12 mouse cellular contexts compared by ENCODE assay signal in genomic region chr8:106972538-106973264, GRCm38 (mm10). TPM values are rescaled to one million over a fixed set of nuclear protein-coding genes. Genes with fewer than 3 reads are reported as not detected.
DNase-seq lines count a peak whose midpoint lies in the region; ATAC-seq and TF ChIP-seq lines count a peak whose summit lies in the region.
"Had no signal": no experiment of that assay in that cellular context is flagged by ENCODE, and none has a peak within 500 bp of the region (broad histone marks: within the 10 kb centered on the region; RNA-seq: fewer than 3 reads in every experiment).

No protein-coding gene starts in this region.

- peak overlapping the region; percentile 13; the same call in 1 of the 2 replicates for H3K27ac ChIP-seq in kidney, adult 2 months (ENCODE audit: insufficient read depth, low read depth, low read length)
- H3K27ac ChIP-seq in ES-E14 (ENCODE audit: insufficient read depth, low read depth, low read length, poor library complexity, severe bottlenecking): 0 out of 2 replicates have a peak overlapping the region, but pooled peaks have one; percentile 62
- peak overlapping the region; percentile 95 for H3K27ac ChIP-seq in brown adipose tissue, adult 24 weeks (replicated peaks; ENCODE audit: low read depth, low read length)
- no peak overlapping the region for H3K27ac ChIP-seq in hindbrain, embryonic 16.5 days (ENCODE audit: low read depth, low read length)
- H3K27ac ChIP-seq: forebrain, embryonic 10.5 days; liver, embryonic 14.5 days; neural tube, embryonic 12.5 days had no signal

- H3K9me3 ChIP-seq in ES-E14 (ENCODE audit: control insufficient read depth, insufficient read depth, low read depth, low read length): no peaks in the 10 kb centered on the region
- no peaks in the 10 kb centered on the region for H3K9me3 ChIP-seq in hindbrain, embryonic 16.5 days (ENCODE audit: control insufficient read depth, low read length)
- H3K9me3 ChIP-seq: forebrain, embryonic 10.5 days; neural tube, embryonic 12.5 days had no signal

- H3K4me3 ChIP-seq in kidney, adult 2 months (ENCODE audit: insufficient read depth, low read depth, low read length): no peak overlapping the region
- no peak overlapping the region for H3K4me3 ChIP-seq in ES-E14 (ENCODE audit: insufficient read depth in 1 of 2, low read depth in 1 of 2, low read length in 2 of 2, poor library complexity in 1 of 2, severe bottlenecking in 1 of 2)
- H3K4me3 ChIP-seq in brown adipose tissue, adult 24 weeks (ENCODE audit: insufficient read depth, low read depth, low read length): no peak overlapping the region
- no peak overlapping the region for H3K4me3 ChIP-seq in hindbrain, embryonic 16.5 days (ENCODE audit: low read length)
- H3K4me3 ChIP-seq: forebrain, embryonic 10.5 days; neural tube, embryonic 12.5 days had no signal

- TF ChIP-seq POLR2A in kidney, adult 2 months (IDR thresholded peaks at IDR 0.05; ENCODE audit: low read depth, low read length): no peak

- no peak overlapping the region for H3K4me2 ChIP-seq in hindbrain, embryonic 16.5 days (ENCODE audit: low read length)
- H3K4me2 ChIP-seq: neural tube, embryonic 12.5 days had no signal

- 66% methylated on average over 6 of the region's 6 CpGs for WGBS in kidney, adult 2 months
- WGBS in large intestine, adult 2 months: 28% methylated on average over 6 of the region's 6 CpGs
- WGBS in hindbrain, embryonic 16.5 days: 88% methylated on average over 6 of the region's 6 CpGs

- no peak for TF ChIP-seq CTCF in kidney, adult 2 months (conservative IDR thresholded peaks at IDR 0.05; ENCODE audit: insufficient read depth, insufficient read length, low read depth, low read length)

- H3K4me1 ChIP-seq in kidney, adult 2 months (ENCODE audit: control insufficient read depth, insufficient read depth, low read length): peaks cover 9% of the 10 kb centered on the region; the same call in 1 of the 2 replicates
- H3K4me1 ChIP-seq in ES-E14 (ENCODE audit: control insufficient read depth in 2 of 2, insufficient read depth in 2 of 2, low read length in 2 of 2, poor library complexity in 1 of 2): peaks cover 10 to 19% of the 10 kb centered on the region in 2 experiments
- peaks cover 10% of the 10 kb centered on the region for H3K4me1 ChIP-seq in brown adipose tissue, adult 24 weeks (ENCODE audit: control insufficient read depth, insufficient read depth, insufficient read length, low read length)
- H3K4me1 ChIP-seq in hindbrain, embryonic 16.5 days (ENCODE audit: control insufficient read depth, insufficient read depth, low read depth, low read length): no peaks in the 10 kb centered on the region
- H3K4me1 ChIP-seq: forebrain, embryonic 10.5 days; neural tube, embryonic 12.5 days had no signal

- in situ Hi-C loops in ES-E14 (cut with MboI; ENCODE audit: low sequenced_read_pairs in 2 of 2, unreplicated experiment in 2 of 2): no loop called here

- H3K27me3 ChIP-seq in kidney, adult 2 months (replicated peaks; ENCODE audit: control insufficient read depth, insufficient read depth, low read length): no peaks in the 10 kb centered on the region
- no peaks in the 10 kb centered on the region for H3K27me3 ChIP-seq in hindbrain, embryonic 16.5 days (replicated peaks; ENCODE audit: control insufficient read depth, insufficient read depth, low read length)
- H3K27me3 ChIP-seq: neural tube, embryonic 12.5 days had no signal

- H3K9ac ChIP-seq in ES-E14 (ENCODE audit: insufficient read depth, low read depth, low read length, poor library complexity, severe bottlenecking): no peak overlapping the region
- no peak overlapping the region for H3K9ac ChIP-seq in hindbrain, embryonic 16.5 days (ENCODE audit: low read depth, low read length)
- H3K9ac ChIP-seq: liver, embryonic 14.5 days; neural tube, embryonic 12.5 days had no signal

- DNase-seq in kidney, adult 2 months: no peak
- DNase-seq in kidney, postnatal 14 days: no peak
- DNase-seq in ES-E14 (ENCODE audit: low read depth, low spot score): no peak
- peak; percentile 24 for DNase-seq in large intestine, adult 2 months (ENCODE audit: low read depth, low spot score)
- DNase-seq in thymus, postnatal 0 days (ENCODE audit: low spot score): no peak
- DNase-seq: kidney, adult 18-20 months had no signal

- H3K36me3 ChIP-seq in kidney, adult 2 months (ENCODE audit: control insufficient read depth, insufficient read depth, low read length): no peaks in the 10 kb centered on the region
- H3K36me3 ChIP-seq in ES-E14 (ENCODE audit: control insufficient read depth, insufficient read depth, low read length, poor library complexity, severe bottlenecking): no peaks in the 10 kb centered on the region; the same call in 1 of the 2 replicates
- no peaks in the 10 kb centered on the region for H3K36me3 ChIP-seq in hindbrain, embryonic 16.5 days (ENCODE audit: control insufficient read depth, insufficient read depth, low read length)
- H3K36me3 ChIP-seq: forebrain, embryonic 10.5 days; neural tube, embryonic 12.5 days had no signal

- ATAC-seq in CD4-positive, CD25-positive, alpha-beta regulatory T cell, adult 4 months: no peak
- ATAC-seq in hindbrain, embryonic 16.5 days: no peak

TF ChIP-seq in ES-E14, 5 proteins besides CTCF, POLR2A, EP300 and RAD21:
- no peak for TF ChIP-seq CHD2 (IDR thresholded peaks at IDR 0.05; ENCODE audit: low read depth, low read length)
- TF ChIP-seq MAFK (IDR thresholded peaks at IDR 0.05; ENCODE audit: insufficient read depth, low read depth, low read length): no peak
- no peak for TF ChIP-seq ZNF384 (IDR thresholded peaks at IDR 0.05; ENCODE audit: low read depth, low read length)
- TF ChIP-seq HCFC1 (IDR thresholded peaks at IDR 0.05; ENCODE audit: borderline replicate concordance, insufficient read depth, low read length): no peak
- no peak for TF ChIP-seq ZC3H11A (IDR thresholded peaks at IDR 0.05; ENCODE audit: borderline replicate concordance, low read depth, low read length)

RNA-seq across cellular contexts. Expression of gene Sntb2, which starts 37.2 kb away (rescaled TPM):
- polyA plus RNA-seq in kidney, adult 2 months (2012; rRNA removed): 9.4 and 10.4 TPM in 2 replicates
- total RNA-seq in ES-E14 (2012; rRNA removed): 32.4 and 45.7 TPM in 2 replicates
- 4.1 and 6.9 TPM in 2 replicates for polyA plus RNA-seq in brown adipose tissue, adult 24 weeks (2012; ENCODE audit: insufficient read depth, insufficient read length, missing spikeins)
- polyA plus RNA-seq in large intestine, adult 2 months (2012; rRNA removed): 2.2 and 3.9 TPM in 2 replicates
- polyA plus RNA-seq in CD4-positive, CD25-positive, alpha-beta regulatory T cell, adult 4 months (2017; shearing (Covaris generic)): 1 to 10 TPM; 2.9 to 6.5 TPM
- polyA plus RNA-seq in hindbrain, embryonic 16.5 days (2015; fragmentation: Nextera tagmentation; extraction: Ambion mirVana): 4.7 and 4.9 TPM in 2 replicates
- 5.9 and 10.0 TPM in 2 replicates for polyA plus RNA-seq in thymus, postnatal 0 days (2015; fragmentation: Nextera tagmentation; extraction: Ambion mirVana)

RNA-seq across cellular contexts. Expression of gene Vps4a, which starts 58.3 kb away (rescaled TPM):
- polyA plus RNA-seq in kidney, adult 2 months (2012; rRNA removed): 31.0 and 33.4 TPM in 2 replicates
- 16.6 and 24.1 TPM in 2 replicates for total RNA-seq in ES-E14 (2012; rRNA removed)
- polyA plus RNA-seq in brown adipose tissue, adult 24 weeks (2012; ENCODE audit: insufficient read depth, insufficient read length, missing spikeins): 42.0 and 46.7 TPM in 2 replicates
- polyA plus RNA-seq in large intestine, adult 2 months (2012; rRNA removed): 24.0 and 25.8 TPM in 2 replicates
- 10 to 100 TPM; 33.4 to 34.1 TPM for polyA plus RNA-seq in CD4-positive, CD25-positive, alpha-beta regulatory T cell, adult 4 months (2017; shearing (Covaris generic))
- polyA plus RNA-seq in hindbrain, embryonic 16.5 days (2015; fragmentation: Nextera tagmentation; extraction: Ambion mirVana): 159 and 165 TPM in 2 replicates
- polyA plus RNA-seq in thymus, postnatal 0 days (2015; fragmentation: Nextera tagmentation; extraction: Ambion mirVana): 63.2 and 63.4 TPM in 2 replicates
